8 mouse cellular contexts compared by ENCODE assay signal in genomic region chr1:191026021-191026713, GRCm38 (mm10). TPM values are rescaled to one million over a fixed set of nuclear protein-coding genes. Genes with fewer than 3 reads are reported as not detected.
DNase-seq lines count a peak whose midpoint lies in the region; ATAC-seq and TF ChIP-seq lines count a peak whose summit lies in the region.

TSS of gene Flvcr1 (minus strand) at chr1:191026158.

- no peaks in the 10 kb centered on the region for H3K27me3 ChIP-seq in hindbrain, embryonic 10.5 days (ENCODE audit: insufficient read depth, poor library complexity, severe bottlenecking)
- H3K27me3 ChIP-seq in lung, postnatal 0 days (replicated peaks; ENCODE audit: insufficient read depth, low read length), result no peaks in the 10 kb centered on the region

- peaks cover 31% of the 10 kb centered on the region for H3K4me1 ChIP-seq in hindbrain, embryonic 10.5 days (replicated peaks)
- peaks cover 14% of the 10 kb centered on the region; the same call in 1 of the 2 replicates for H3K4me1 ChIP-seq in lung, postnatal 0 days (ENCODE audit: insufficient read depth, low read depth, low read length)

- peak; percentile 99 for DNase-seq in MN1 (ENCODE audit: low spot score)
- peak; percentile 99 for DNase-seq in cerebellum, adult 9-10 months
- peak; percentile 99 for DNase-seq in hindbrain, embryonic 10.5 days (ENCODE audit: low spot score)
- peak; percentile 99 for DNase-seq in layer of hippocampus, adult 9-11 months
- DNase-seq in lung, postnatal 0 days (ENCODE audit: low spot score), result peak; percentile 100
- peak; percentile 93 for DNase-seq in ovary, postnatal 14 days (ENCODE audit: low spot score)
- peak; percentile 99 for DNase-seq in thymus, postnatal 14 days

- ATAC-seq in frontal cortex, adult (ENCODE audit: low TSS enrichment), result peak; percentile 97
- ATAC-seq in lung, postnatal 0 days, result peak; percentile 99

- under 1% methylated on average over 50 of the region's 50 CpGs for WGBS in hindbrain, embryonic 10.5 days
- WGBS in lung, postnatal 0 days, result under 1% methylated on average over 39 of the region's 50 CpGs

- peak within 1 kb of the TSS; percentile 71 for H3K4me3 ChIP-seq in hindbrain, embryonic 10.5 days
- H3K4me3 ChIP-seq in lung, postnatal 0 days (ENCODE audit: low read depth, low read length), result peak within 1 kb of the TSS; percentile 71

- H3K9ac ChIP-seq in lung, postnatal 0 days (replicated peaks; ENCODE audit: low read depth), result peak within 1 kb of the TSS; percentile 62

- peaks cover 10% of the 10 kb centered on the region for H3K36me3 ChIP-seq in hindbrain, embryonic 10.5 days
- no peaks in the 10 kb centered on the region for H3K36me3 ChIP-seq in lung, postnatal 0 days (ENCODE audit: insufficient read depth, low read length)

- H3K9me3 ChIP-seq in hindbrain, embryonic 10.5 days, result no peaks in the 10 kb centered on the region
- no peaks in the 10 kb centered on the region for H3K9me3 ChIP-seq in lung, postnatal 0 days (ENCODE audit: low read length)

- peak within 1 kb of the TSS; percentile 93 for H3K27ac ChIP-seq in hindbrain, embryonic 10.5 days
- H3K27ac ChIP-seq in lung, postnatal 0 days (ENCODE audit: low read length), result peak within 1 kb of the TSS; percentile 83

- no peak for TF ChIP-seq EP300 in lung, postnatal 0 days (IDR thresholded peaks at IDR 0.05)

- TF ChIP-seq CTCF in lung, postnatal 0 days (IDR thresholded peaks at IDR 0.05), result peak; percentile 62

- peak within 1 kb of the TSS; percentile 90 for H3K4me2 ChIP-seq in lung, postnatal 0 days (replicated peaks; ENCODE audit: low read depth, low read length)

RNA-seq across cellular contexts. Expression of gene Flvcr1, which starts in this region (rescaled TPM):
- polyA plus RNA-seq in hindbrain, embryonic 10.5 days (2016; fragmentation: Nextera tagmentation; extraction: Ambion mirVana), result 6.4 and 6.9 TPM in 2 replicates
- polyA plus RNA-seq in lung, postnatal 0 days (2015; fragmentation: Nextera tagmentation; extraction: Ambion mirVana), result 7.8 and 7.9 TPM in 2 replicates

Comparison
In these comparisons a context has a peak if more than half of its experiments do, and no peak if none do; other contexts are left out.
1. Peak in every context shown above with its lines: DNase-seq, ATAC-seq, H3K4me3 ChIP-seq and H3K27ac ChIP-seq.